Mouse (Mus musculus): ENCODE measurements around the gene Nos1.

DNA sequence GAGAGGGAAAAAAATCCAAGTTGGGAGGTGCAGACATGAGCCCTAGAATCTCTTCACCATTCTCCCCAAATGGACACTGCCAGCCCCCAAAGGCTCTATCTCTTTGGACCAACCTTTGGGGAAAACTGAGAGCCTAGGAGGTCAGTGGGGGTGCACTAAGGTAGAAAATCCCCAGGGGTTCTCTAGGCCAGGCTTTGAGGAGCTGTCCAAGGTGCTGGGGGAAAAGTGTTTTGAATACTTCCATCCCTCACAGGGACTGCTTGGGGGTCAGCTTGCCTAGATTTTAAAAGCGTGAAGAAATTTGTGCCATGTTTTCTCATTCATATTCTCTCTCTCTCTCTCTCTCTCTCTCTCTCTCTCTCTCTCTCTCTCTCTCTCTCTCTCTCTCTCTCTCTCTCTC is 63.8 kb downstream of the Nos1 start:
- TF ChIP-seq GATA1 (IDR thresholded peaks at IDR 0.05; ENCODE audit: borderline replicate concordance, low read length) = no peak
- no peak for TF ChIP-seq FLI1 (IDR thresholded peaks at IDR 0.05; ENCODE audit: low read length)

Data from megakaryocyte, embryonic 14.5 days (primary cell).